Mouse (Mus musculus): ENCODE measurements around the gene Gm7694.

The Gm7694 gene

GRCm38 (mm10) chr1:170306232-170306631 lies at the start of gene Gm7694:
TSS of gene Gm7694 (minus strand) at chr1:170306332.
- no peak for DNase-seq (ENCODE audit: extremely low read depth, low read depth, low spot score)

GRCm38 (mm10) chr1:170353335-170353734 lies 47.2 kb upstream of the Gm7694 start:
- DNase-seq (ENCODE audit: extremely low read depth, low read depth, low spot score) = no peak

GRCm38 (mm10) chr1:170351080-170351479 lies 44.9 kb upstream of the Gm7694 start:
- no peak for DNase-seq (ENCODE audit: extremely low read depth, low read depth, low spot score)

GRCm38 (mm10) chr1:170346266-170346665 lies 40.1 kb upstream of the Gm7694 start:
- DNase-seq (ENCODE audit: extremely low read depth, low read depth, low spot score) = no peak

- DNase-seq (ENCODE audit: extremely low read depth, low read depth, low spot score) = no peak
These were observed 37.8 kb upstream of the Gm7694 start for GRCm38 (mm10) chr1:170343906-170344305.

- no peak for DNase-seq (ENCODE audit: extremely low read depth, low read depth, low spot score)
These were observed 36.9 kb upstream of the Gm7694 start for GRCm38 (mm10) chr1:170343081-170343480.

- no peak for DNase-seq (ENCODE audit: extremely low read depth, low read depth, low spot score)
These were observed 33.8 kb upstream of the Gm7694 start for GRCm38 (mm10) chr1:170339943-170340342.

GRCm38 (mm10) chr1:170332775-170333174 lies 26.6 kb upstream of the Gm7694 start:
- no peak for DNase-seq (ENCODE audit: extremely low read depth, low read depth, low spot score)

GRCm38 (mm10) chr1:170331926-170332325 lies 25.8 kb upstream of the Gm7694 start:
- no peak for DNase-seq (ENCODE audit: extremely low read depth, low read depth, low spot score)

GRCm38 (mm10) chr1:170325277-170325676 lies 19.1 kb upstream of the Gm7694 start:
- DNase-seq (ENCODE audit: extremely low read depth, low read depth, low spot score) = no peak

GRCm38 (mm10) chr1:170324312-170324711 lies 18.2 kb upstream of the Gm7694 start:
- no peak for DNase-seq (ENCODE audit: extremely low read depth, low read depth, low spot score)

GRCm38 (mm10) chr1:170323001-170323400 lies 16.9 kb upstream of the Gm7694 start:
- DNase-seq (ENCODE audit: extremely low read depth, low read depth, low spot score) = no peak

GRCm38 (mm10) chr1:170322046-170322445 lies 15.9 kb upstream of the Gm7694 start:
- no peak for DNase-seq (ENCODE audit: extremely low read depth, low read depth, low spot score)

GRCm38 (mm10) chr1:170311431-170311830 lies 5.3 kb upstream of the Gm7694 start:
- no peak for DNase-seq (ENCODE audit: extremely low read depth, low read depth, low spot score)

- DNase-seq (ENCODE audit: extremely low read depth, low read depth, low spot score) = no peak
These were observed 2.4 kb upstream of the Gm7694 start, which contains the start of gene Spata46 for GRCm38 (mm10) chr1:170308503-170308902. TSS of gene Spata46 (plus strand) at chr1:170308803.

- no peak for DNase-seq (ENCODE audit: extremely low read depth, low read depth, low spot score)
These were observed 1.1 kb downstream of the Gm7694 start for GRCm38 (mm10) chr1:170305002-170305401.

- DNase-seq (ENCODE audit: extremely low read depth, low read depth, low spot score) = no peak
These were observed 3.0 kb downstream of the Gm7694 start for GRCm38 (mm10) chr1:170303103-170303502.

- DNase-seq (ENCODE audit: extremely low read depth, low read depth, low spot score) = no peak
These were observed 3.7 kb downstream of the Gm7694 start for GRCm38 (mm10) chr1:170302456-170302855.

- DNase-seq (ENCODE audit: extremely low read depth, low read depth, low spot score) = no peak
These were observed 4.4 kb downstream of the Gm7694 start for GRCm38 (mm10) chr1:170301686-170302085.

- DNase-seq (ENCODE audit: extremely low read depth, low read depth, low spot score) = no peak
These were observed 6.6 kb downstream of the Gm7694 start for GRCm38 (mm10) chr1:170299496-170299895.

- no peak for DNase-seq (ENCODE audit: extremely low read depth, low read depth, low spot score)
These were observed 11.2 kb downstream of the Gm7694 start for GRCm38 (mm10) chr1:170294786-170295570.

GRCm38 (mm10) chr1:170293257-170293656 lies 12.9 kb downstream of the Gm7694 start:
- DNase-seq (ENCODE audit: extremely low read depth, low read depth, low spot score) = no peak
